Mouse (Mus musculus): ENCODE measurements around the gene Iqce.
A peak's percentile ranks its signal among the peaks of the same experiment; 100 is the strongest.
"Not testable (repeated sequence)": the region's sequence is repeated elsewhere in the genome, so short reads cannot be mapped to it uniquely, and the experiment has no call there.

Gene Iqce

GRCm38 (mm10) chr5:140705501-140706171 lies 3.5 kb upstream of the Iqce start:
- DNase-seq (ENCODE audit: extremely low read depth, insufficient read length, low spot score), result no peak

DNA sequence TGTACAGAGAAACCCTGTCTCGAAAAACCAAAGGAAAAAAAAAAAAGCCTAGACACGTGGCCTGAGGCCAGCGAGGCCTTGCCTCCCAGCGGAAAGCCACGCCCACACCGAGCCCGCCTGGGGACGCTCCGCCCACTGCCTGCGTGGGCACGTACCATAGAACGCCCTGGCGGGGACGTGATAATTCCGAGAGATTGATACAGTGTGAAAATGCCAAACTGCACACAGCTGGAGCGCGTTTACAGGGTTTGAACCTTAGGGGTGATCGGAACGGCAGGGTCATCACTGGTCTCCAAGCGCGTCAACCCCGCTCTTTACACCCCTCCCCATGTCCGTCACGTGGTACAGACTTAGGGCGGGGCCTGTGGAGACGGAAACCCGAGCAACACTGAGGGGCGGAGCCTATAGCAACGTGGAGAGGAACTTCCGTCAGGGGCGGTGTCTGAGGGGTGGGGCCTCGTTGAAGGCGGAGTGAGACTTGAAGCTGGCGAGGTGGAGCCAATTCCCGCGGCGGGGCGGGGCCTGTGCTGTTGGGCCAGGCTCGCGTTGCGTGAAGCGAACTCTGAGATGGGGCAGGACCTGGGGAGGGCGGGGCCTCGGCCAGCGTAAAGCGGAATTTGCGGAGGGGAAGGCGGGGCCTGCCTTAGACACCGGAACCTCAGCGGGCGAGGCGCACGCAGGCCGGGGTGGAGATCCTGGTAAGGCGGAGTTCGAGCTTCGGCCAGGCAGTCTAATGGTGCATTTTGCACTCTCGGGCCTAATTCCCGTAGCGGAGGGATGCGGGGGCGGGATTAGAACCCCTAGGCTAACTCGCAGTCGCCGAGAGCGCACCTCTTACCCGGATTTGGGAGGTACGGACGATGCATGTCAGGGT lies 2.4 kb upstream of the Iqce start, which contains the start of gene Brat1:
Gene Brat1 (plus strand): TSS at position 634 of the 874 bp plus-strand sequence.
- peak; percentile 100 for DNase-seq (ENCODE audit: extremely low read depth, insufficient read length, low spot score)

- no peak for DNase-seq (ENCODE audit: extremely low read depth, insufficient read length, low spot score)
Measured at GRCm38 (mm10) chr5:140703480-140704377, 1.6 kb upstream of the Iqce start.

GRCm38 (mm10) chr5:140702618-140703175 lies 519 bp upstream of the Iqce start:
- no peak for DNase-seq (ENCODE audit: extremely low read depth, insufficient read length, low spot score)

- DNase-seq (ENCODE audit: extremely low read depth, insufficient read length, low spot score), result no peak
Measured at GRCm38 (mm10) chr5:140701661-140702060, 517 bp downstream of the Iqce start.

- DNase-seq (ENCODE audit: extremely low read depth, insufficient read length, low spot score), result no peak
Measured at GRCm38 (mm10) chr5:140699776-140700175, 2.4 kb downstream of the Iqce start.

DNA sequence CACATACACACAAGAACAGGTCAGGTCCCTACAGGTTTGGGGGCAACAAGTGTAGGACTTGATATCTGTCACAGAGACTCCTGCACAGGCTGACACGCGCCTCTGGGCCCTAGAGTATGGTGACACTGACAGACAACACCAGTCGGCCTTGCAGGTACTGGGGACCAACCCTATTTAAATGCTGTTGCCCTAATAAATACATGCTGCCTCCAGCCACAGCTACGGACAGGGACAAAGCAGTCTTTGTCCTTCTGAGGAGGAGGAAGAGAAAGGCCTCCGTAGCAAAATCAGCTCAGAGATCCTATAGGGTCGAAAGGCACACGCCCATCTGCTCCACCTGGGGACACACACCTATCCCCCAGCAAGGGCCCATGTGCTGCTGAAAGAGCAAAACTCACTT lies 6.2 kb downstream of the Iqce start:
- DNase-seq (ENCODE audit: extremely low read depth, insufficient read length, low spot score), result no peak

DNA sequence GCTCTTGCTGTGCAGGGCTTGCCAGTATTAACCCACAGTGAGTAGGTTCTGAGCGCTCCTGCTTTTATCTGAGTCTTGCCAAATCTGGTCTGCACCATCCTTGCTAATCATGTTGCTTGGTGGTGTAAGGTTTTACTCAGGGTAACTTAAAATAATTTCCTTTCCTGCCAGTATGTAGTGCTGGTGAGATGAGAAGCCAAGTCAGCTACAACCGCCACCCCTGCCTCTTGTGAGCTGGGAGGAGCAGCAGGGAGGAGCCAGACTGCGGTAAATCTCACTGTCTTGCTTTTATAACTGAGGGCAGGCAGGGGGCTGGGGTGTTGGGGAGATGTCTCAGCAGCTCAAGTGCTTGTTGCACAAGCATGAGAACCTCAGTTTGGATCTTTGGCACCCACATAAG lies 13.7 kb downstream of the Iqce start:
- no peak for DNase-seq (ENCODE audit: extremely low read depth, insufficient read length, low spot score)

DNA sequence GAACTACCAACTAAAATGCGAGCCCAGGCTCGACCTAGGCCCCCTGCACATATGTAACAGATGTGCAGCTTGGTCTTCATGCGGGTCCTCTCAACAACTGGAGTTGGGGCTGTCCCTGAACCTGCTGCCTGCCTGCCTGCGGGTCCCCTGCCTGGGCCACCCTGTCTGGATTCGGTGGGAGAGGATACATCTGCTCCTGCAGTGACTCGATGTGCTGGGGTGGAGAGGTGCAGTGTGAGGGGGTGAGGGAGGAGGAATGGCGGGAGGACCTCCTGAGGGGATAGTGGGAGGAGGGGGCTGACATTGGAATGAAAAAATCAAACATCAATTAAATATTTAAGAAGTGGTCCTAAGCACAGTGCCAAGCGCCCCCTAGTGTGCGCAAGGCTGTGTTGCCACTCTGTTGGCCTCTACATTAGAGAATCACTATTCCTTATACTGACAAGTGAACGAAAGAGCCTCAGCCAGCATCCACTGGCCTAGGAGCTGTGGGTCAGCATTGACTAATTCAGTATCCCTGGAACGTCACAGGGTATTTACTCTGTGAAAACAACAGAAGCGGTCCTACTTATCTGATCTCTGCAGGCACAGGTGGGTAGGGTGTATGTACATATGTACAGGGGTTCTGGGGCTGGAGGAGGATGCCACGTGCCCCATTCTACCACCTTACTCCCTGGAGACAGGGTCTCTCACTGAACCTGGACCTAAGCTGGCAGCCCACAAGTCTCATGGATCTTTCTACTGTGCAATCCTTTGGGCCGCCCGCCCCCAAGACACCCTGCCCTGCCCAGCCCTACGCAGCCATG lies 17.6 kb downstream of the Iqce start:
- no peak for DNase-seq (ENCODE audit: extremely low read depth, insufficient read length, low spot score)

DNA sequence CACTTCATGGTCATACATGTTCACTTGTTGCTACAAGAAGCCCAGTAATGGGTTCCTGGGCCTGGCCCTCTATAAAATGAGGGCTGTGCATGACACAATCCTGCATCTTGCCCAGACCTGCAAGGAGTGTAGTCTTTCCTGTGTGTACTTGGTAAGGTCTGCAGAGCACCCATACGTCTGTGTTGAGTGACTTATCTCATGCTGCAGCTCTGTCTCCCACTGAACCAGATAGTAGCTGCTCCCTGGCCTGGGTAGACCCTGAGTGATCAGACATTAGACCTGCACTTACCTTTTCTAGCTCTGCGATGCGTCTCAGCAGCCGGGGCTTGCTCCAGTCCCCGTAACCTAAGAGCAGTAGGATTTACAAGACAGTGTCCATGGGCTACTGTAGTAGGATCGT lies 20.1 kb downstream of the Iqce start:
- DNase-seq (ENCODE audit: extremely low read depth, insufficient read length, low spot score), result no peak

GRCm38 (mm10) chr5:140680950-140681349 lies 21.2 kb downstream of the Iqce start:
- no peak for DNase-seq (ENCODE audit: extremely low read depth, insufficient read length, low spot score)

GRCm38 (mm10) chr5:140680051-140680450 lies 22.1 kb downstream of the Iqce start:
- DNase-seq (ENCODE audit: extremely low read depth, insufficient read length, low spot score), result no peak

- no peak for DNase-seq (ENCODE audit: extremely low read depth, insufficient read length, low spot score)
Measured at GRCm38 (mm10) chr5:140677137-140677536, 25.0 kb downstream of the Iqce start.

DNA sequence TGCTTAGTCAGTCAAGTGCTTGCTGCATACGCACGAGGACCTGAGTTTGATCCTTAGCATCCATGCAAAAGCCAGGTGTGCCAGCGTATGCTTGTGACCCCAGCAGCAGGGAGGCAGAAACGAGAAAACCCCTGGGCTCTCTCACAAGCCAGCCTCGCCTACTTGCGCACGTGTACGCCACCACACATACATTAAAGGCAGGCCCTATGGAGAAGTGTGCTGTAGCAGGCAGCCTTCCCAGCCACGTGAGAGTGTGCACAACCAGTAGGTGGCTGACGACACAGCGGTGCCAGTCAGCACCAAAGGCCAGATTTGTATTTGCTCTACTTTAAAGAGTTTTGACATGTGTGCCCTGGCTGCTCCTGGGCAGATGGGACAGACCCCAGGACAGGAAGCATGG lies 26.5 kb downstream of the Iqce start:
- DNase-seq (ENCODE audit: extremely low read depth, insufficient read length, low spot score), result no peak

DNA sequence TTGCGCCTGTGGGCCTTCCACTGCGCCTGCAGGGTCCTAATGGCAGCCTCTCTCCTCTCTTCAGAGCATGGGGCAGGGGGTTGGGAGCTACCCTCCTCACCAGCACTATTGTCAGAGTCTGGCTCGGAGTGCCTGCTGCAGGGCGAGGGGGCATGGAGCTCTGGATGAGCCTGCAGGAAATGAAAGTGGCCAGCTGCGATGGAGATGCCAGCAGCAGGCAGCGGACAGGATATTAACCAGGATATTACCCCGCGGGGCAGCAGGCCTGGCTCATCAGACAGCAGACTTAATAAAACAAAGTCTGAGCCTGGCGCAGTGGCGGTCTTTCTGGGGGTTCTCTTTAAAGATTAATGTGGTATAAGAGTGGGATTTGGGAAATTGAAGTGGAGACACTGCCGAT lies 27.1 kb downstream of the Iqce start:
- no peak for DNase-seq (ENCODE audit: extremely low read depth, insufficient read length, low spot score)

- DNase-seq (ENCODE audit: extremely low read depth, insufficient read length, low spot score), result no peak
Measured at GRCm38 (mm10) chr5:140674036-140674435, 28.1 kb downstream of the Iqce start.

GRCm38 (mm10) chr5:140672603-140673002 lies 29.6 kb downstream of the Iqce start:
- not testable (repeated sequence) for DNase-seq (ENCODE audit: extremely low read depth, insufficient read length, low spot score)

DNA sequence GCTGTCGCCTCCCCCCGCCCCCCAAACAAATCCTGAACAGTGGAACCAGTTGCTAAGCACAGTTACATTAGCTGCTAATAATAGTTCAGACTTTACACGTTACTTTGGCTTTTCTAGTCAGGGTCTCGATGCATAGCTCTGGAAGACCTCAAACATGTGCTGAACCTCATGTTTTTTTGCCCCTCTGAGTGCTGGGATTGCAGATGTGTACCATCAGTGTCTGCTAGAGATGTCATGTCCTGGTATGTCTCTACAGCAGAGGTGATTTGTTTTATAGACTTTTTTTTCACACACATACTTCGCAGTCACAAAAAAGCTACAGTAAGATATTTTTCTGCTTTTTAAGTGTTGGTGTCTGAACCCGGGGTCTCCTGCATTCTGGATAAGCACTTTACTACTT lies 30.1 kb downstream of the Iqce start:
- DNase-seq (ENCODE audit: extremely low read depth, insufficient read length, low spot score), result no peak

GRCm38 (mm10) chr5:140663621-140664180 lies 38.5 kb downstream of the Iqce start:
- no peak for DNase-seq (ENCODE audit: extremely low read depth, insufficient read length, low spot score)

Data from 3134 (cell line).